Mouse (Mus musculus) adrenal gland, postnatal 10 days (tissue): ENCODE results near the gene Trmt6. TPM values are rescaled to one million over a fixed set of nuclear protein-coding genes. Genes with fewer than 3 reads are reported as not detected.

Experiments used
- DNase-seq: peaks from one replicate; pipeline ENCODE4 v3.0.0; 2021; ENCODE audit warnings: mixed read lengths
- long read RNA-seq, 2 experiments: library from polyadenylated mRNA; stranded (forward); transcript quantifications; one replicate each; pipeline ENCODE4 v2.0.0; 2021
- total RNA-seq, 2 experiments: library from RNA; stranded (reverse); gene quantifications; 2 replicates each; pipeline ENCODE4 v1.2.3; 2021

Gene Trmt6
- 10 to 100 TPM; 15.4 to 19.4 TPM for total RNA-seq
- long read RNA-seq, experiment 1, transcript Trmt6-201 (11 exons, 2,828 nt): major isoform, 18 of 31 reads
- long read RNA-seq, experiment 1, partial matches to known transcripts: 11 of 31 reads
- long read RNA-seq, experiment 1, other reads (novel, unspliced or antisense): 1 of 31 reads
- long read RNA-seq, experiment 2, transcript Trmt6-201 (11 exons, 2,828 nt): major isoform, 16 of 19 reads
- long read RNA-seq, experiment 2, partial matches to known transcripts: 1 of 19 reads
- long read RNA-seq, experiment 2, other reads (novel, unspliced or antisense): 1 of 19 reads

DNA sequence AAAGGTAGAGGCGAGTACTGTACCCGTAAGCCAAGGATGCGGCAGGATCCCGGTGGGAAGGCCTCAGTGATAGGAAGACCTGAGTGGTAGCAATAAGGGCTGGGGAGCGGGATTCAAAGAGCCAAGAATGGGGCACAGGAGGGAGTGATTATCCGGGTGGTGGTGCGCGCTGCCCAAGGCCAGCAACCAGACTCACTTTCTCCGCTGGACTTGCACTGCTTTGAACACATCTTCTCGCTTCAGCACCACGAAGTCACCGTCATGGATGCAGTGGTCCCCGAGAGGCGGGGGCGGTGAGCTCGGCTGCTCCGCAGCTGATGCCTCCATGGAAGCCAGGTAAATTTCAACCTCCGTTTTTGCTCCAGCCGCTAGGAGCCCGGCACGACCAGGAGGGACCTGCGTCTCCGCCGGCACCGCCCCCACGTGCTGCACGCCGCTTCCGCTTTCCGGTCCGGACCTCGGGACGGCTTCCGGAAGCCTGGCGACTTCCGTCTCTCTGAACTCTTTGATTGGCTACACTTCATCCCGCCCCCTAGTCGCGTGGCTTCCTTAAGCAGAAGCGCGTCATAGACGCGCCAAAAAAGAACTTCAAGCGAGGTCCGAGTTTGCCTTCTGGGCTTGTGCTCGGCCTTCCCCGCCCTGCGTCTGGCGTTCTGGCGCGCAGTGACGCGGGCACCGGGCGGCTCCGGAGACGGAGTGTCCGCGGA is at the start of gene Trmt6, which contains the start of gene Mcm8:
Gene Trmt6 (minus strand): TSS at position 448 of the 707 bp plus-strand sequence.
Gene Mcm8 (plus strand): TSS at position 534 of the 707 bp plus-strand sequence.
- DNase-seq: peak; percentile 94

DNA sequence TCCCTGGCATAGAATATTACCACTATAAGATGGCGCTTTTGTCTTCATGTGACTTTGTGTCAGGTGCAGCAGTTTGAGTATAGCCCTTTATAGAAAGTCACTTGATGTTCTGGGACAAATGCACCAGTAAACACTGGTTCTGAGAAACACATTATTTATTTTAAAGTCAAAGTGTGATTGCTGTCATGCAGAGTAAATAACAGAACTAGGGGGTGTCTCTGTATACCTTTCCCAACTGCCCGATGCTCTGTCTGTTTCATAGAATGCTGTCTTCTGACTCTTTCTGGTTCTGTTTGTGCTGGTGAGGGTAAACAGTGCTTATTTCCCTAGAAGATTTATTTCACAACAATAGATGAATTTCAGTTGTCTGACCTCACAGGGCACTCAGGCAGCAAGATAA is 47.5 kb upstream of the Trmt6 start:
- no peak for DNase-seq

DNA sequence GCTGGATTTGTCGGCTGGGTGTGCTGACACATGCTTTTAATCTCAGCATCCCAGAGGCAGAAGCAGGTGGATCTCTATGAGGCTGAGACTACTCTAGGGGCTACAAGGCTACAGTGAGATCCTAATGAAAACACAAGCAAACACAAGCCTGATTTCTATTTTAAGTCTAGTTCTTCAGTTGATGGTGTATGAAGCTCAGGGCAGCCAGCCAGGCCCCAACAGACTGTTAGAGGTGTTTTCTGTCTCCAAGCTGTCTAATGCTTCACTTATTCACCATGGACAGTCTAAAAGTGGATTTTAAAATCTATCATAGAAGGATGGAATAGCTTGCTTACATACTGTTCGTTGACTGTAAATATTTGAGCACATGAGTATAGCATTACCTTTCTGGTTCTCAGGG is 45.6 kb upstream of the Trmt6 start:
- no peak for DNase-seq

DNA sequence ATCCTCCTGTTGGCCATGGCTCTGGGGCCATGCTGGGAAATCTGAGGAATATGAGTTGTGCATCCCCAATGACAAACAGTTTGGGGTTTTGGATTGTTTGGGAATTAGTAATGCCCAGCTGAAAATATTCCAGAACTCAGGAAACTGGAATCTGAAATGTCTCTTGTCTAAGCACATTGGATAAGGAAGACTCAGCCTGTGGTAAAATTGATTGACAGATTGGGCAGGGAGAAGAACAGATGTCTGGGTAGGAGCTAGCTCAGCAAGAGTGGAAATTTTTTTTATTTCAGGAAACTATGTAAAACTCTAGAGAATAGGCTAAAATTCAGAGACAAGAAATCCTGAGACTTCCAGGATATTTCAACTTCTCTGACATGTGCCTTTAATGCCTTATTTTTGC is 44.6 kb upstream of the Trmt6 start:
- no peak for DNase-seq

DNA sequence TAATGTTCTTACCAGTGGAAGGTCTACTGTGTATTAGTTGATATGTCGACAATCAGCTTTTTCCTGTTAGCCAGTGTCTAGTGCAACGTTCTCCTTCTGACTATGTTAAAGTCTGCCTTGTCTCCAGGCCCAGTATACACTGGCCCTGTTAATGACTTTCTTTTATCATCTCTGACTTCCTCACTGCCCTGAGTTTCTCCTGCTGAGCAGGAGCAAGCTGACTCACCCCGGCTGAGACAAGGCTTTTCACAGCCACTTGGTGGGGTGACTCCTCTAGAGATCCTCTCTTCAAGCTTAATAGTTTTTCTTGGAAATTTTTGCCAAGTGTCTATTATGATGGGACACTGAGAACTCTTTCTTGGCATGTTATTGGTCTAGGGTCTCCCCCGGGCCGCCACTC is 40.5 kb upstream of the Trmt6 start:
- peak; percentile 19 for DNase-seq

DNA sequence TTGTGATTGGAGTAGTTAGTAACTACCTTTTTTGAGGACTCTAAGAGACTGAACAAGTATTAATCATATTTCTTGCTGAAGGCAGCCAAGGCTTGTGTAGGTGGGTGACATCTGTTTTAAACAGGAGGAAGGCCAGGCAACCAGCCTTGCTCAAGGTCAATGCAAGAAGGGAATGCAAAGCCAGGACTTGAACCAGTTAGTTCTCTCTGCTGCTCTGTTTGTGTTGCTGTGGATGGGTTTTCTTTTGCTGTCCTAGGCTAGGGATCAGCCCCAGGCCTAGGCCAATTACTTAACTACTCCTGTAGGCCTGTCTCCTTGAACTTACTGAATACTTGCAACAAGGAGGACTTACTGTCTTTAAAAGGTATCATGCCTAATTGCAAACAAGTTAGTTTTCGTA is 37.2 kb upstream of the Trmt6 start:
- no peak for DNase-seq

DNA sequence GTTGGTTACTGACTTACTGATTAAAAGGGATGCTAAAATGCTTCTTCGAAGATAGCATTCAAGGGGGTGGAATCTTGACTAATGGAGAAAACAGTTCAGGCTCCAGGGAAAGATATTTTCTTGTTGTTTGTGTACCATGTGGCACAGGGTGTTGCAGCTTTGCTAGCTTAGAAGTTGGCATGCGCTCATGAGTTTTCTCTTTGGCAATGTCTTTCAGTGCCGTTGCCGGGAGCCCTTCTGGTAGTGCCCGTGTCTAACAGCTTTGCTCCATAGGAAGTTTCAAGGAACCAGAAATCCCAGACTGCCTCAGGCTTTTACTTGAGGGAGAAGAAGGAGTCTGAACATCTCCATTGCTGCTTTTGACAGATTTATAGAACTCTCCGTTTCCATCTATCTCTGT is 33.3 kb upstream of the Trmt6 start:
- DNase-seq: peak; percentile 51

DNA sequence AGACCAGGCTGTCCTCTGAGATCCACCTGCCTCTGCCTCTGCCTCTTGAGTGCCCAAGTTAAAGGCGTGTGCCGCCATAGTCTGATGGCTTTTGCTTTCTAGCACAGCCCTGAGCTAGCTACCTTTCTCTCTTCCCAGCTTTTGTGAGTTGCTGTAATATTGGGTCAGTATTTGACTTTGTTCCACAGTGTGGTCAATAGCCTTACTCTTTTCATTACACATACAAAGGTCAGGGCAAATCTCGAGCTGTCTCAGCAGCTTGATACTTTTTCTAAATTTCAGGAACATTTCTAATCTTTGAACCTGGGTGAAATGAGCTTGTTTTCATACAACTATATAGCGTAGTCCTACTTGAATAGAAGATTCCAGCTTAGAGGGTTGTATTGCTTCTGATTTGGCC is 32.5 kb upstream of the Trmt6 start:
- DNase-seq: no peak

DNA sequence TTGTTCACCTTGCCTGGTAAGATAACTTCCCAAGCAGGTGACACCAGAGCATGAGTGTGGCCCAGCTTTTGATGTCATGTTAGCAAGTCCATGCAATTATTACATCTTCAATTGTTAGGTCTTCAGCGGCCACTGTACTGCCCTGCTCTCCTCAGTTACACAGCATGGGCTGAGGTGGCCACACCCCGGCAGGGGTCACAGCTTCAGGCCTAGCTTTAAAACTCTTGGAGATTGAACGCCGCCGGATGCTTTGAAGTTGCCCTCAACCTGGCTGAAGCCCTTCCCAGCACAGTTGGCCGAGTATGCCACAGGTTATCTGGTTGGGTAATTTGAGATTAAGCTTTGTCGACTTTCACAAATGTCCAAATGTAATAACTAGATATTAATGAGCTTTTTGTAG is 31.7 kb upstream of the Trmt6 start:
- DNase-seq: peak; percentile 56

DNA sequence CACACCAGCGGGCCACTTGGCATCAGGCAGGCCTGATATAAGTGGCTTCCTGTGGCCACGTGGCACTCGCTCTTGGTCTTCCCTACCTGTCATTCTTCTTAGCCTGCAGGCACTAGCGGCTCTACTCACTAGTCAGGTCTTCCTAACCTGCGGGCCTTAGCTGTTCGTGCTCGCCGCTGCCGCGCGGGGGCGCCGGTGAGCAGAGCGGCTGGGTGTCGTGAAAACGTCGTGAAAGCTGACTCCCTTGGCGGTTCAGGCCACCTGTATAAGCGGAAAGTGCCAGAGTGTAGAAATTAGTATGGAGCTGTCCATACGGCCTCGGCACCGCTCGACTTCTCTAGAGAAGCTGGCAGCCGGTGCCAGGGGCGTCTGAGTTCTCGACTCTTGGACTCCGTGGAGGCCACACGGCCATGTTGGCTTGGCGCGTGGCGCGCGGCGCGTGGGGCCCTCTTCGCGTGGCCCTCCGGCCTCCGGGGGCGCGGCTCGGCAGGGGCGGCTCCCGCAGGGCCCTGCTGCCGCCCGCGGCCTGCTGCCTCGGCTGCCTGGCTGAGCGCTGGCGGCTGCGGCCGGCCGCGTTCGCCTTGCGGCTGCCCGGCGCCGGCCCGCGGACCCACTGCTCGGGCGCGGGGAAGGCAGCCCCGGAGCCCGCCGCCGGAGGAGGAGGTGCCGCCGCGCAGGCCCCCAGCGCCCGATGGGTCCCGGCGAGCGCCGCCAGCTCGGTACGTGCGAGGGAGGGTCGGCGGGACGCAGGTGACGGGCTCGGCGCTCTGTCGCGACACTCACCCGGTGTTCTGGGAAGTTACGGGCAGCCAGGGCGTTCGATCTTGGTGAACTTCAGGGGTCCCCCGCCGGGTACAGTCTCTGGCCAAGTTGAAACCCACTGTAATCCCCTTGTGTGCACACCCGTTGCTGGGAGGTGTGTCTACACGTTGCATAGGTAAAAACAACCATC is 30.8 kb upstream of the Trmt6 start, which contains the start of gene Crls1:
Gene Crls1 (plus strand): TSS at position 260 of the 952 bp plus-strand sequence.
- peak; percentile 98 for DNase-seq

DNA sequence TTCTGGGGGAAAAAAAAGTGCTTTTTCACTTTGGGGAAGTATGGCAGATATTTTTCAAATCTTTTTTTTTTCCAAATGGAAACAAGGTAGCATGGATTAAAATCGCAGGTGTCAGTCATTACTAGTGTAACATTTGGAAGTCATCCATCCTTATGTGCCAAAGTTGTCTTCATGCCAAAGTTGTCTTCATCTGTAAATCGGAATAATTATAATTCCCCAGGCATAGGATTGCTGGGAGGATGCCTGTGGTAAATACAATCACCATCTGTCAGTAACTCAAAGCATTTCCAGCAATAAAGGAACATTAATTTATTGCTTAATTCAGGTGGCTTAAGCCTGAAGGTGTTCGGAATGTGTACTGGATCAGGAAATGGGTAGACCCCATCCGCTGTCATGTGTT is 25.2 kb upstream of the Trmt6 start:
- no peak for DNase-seq

DNA sequence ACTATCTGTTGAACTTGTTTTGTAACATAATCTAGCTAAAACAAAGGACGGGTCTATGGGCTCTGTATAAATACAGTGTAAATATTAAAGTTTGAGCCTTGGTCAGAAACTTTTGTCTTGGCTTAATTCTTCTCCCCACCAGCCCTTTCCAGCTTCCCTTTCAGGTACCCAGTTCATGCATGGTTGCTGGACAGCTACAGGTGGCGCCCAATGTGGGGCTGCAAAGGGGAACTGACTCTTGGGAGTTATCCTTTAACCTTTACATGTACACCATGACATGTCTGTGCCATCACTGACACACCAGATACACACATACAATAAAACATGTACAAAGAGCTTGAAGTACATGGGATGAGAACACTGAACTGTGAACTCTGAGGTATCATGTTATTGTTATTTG is 12.9 kb downstream of the Trmt6 start:
- DNase-seq: no peak

DNA sequence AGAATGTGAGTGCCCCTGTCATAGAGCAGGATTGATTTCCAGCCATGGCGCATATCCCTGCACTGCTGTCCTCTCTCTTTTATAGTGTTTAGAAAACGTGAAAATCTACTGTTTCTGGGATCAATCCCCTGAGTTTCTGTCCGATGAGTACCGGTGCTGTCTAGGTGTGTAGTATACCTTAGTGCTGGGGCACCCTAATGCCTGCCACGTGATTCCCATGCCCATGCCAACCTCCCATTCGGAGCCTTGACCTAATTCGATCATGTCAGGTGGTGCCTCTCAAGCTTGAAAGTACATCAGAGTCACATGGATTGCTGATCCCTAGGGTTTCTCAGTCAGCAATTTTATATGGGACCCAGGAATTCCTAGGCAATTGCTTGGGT is 21.7 kb downstream of the Trmt6 start:
- no peak for DNase-seq

DNA sequence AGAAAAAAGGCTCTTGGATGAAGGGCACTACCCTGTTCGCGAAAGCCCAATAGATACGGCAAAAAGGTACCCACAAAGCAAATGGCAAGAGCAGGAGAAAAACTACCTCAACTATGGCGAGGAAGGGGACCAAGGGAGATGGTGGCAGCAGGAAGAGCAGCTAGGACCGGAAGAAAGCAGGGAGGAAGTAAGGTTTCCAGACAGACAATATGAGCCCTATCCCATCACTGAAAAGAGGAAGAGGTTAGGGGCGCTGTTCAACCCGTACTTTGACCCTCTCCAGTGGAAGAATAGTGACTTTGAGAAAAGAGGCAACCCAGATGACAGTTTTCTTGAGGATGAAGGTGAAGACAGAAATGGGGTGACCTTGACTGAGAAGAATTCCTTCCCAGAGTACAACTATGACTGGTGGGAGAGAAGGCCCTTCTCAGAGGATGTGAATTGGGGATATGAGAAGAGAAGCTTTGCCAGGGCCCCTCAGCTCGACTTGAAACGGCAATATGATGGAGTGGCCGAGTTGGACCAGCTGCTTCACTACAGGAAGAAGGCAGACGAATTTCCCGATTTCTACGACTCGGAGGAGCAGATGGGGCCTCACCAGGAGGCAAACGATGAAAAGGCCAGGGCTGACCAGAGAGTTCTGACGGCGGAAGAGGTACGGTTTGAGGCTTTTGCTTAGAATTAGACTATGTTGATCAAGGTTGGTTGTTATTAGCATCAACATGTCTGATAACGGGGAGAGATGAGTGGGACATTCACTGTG is 22.2 kb downstream of the Trmt6 start:
- DNase-seq: no peak

DNA sequence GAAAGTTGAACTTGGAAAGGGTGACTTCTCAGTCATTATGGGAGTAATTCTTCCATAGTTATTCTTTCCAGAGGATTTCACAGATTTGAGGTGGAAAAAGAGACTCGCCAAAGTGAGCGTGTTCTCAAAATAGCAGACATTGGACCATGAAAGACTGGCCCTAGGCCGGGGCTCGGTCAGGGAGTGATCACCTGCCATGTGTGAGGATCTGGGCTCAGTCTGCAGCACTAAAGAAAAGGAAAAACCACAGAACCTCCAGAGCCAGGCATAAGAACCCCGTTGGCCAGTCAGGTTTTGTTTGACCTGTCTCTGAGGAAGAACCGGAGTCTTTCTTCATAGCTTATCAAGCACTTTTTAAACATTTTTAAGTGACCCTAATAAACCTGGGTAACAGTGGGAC is 31.8 kb downstream of the Trmt6 start:
- DNase-seq: no peak

DNA sequence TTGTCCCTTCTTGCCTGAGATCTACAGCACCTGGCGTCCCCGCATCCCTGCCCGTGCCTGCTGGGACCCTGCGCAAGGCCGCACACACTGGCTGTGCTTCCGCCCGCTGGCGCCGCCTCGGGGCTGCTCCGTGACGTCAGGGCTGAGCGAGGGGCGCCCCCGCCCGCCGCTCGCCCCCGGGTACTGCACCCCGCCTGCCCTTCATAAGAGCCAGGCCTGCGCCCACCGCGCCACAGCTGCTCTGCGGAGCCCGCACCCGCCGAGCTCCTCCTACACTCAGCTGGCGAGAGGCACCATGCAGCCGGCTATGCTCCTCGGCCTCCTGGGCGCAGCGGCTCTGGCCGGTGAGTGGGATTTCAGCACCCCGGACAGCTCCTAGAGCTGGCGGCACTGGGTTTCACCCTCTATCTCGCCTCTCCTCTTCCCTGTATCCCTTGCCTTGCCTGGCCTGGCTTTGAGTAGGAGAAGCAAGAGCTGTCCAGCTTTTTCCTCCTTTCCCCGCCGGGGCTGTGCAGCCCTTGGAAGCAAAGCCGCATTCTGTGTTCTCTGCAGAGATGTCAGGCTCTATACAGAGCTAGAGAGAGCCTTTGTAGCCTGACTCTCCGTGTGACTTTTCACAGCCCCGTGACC is 34.3 kb downstream of the Trmt6 start:
- peak; percentile 98 for DNase-seq

DNA sequence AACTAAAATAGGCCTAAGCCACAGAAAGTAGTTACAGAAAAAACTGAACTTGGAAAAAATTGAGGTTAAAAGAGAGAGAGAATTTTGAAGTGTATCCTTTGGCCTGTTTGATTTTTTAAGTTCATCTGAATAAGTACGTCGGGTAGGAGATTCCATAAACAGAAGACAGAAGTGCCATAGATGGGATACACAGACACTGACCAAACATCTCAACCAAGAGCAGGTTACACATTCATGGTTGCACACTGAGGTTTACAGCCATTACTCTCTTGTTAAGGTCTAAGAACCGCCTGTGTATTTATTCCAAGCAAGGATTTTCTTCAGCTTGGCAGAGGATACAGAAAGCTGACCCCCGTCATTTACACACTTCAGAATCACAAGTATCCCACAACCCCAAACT is 34.9 kb downstream of the Trmt6 start, which contains the start of gene Chgb:
Gene Chgb (plus strand): TSS at position 301 of the 400 bp plus-strand sequence.
- no peak for DNase-seq

DNA sequence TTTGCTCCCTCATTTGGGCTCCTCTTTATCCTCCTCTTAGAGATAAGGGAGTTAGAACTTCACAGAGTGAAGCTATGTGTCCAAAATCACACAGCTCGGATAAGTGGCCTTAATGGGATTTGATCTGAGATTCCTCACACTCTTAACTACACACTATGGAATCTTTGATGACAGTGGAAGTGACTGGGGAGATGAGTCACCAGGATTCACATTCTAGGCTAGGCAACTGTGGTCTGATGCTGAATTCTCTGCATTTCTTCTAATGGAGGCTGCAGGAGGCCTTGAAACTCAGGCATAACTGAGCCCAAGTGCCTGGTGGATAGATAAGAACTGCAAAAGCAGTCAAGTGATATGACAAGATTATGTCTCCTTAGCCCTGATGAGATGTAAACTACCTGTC is 45.0 kb downstream of the Trmt6 start:
- no peak for DNase-seq

DNA sequence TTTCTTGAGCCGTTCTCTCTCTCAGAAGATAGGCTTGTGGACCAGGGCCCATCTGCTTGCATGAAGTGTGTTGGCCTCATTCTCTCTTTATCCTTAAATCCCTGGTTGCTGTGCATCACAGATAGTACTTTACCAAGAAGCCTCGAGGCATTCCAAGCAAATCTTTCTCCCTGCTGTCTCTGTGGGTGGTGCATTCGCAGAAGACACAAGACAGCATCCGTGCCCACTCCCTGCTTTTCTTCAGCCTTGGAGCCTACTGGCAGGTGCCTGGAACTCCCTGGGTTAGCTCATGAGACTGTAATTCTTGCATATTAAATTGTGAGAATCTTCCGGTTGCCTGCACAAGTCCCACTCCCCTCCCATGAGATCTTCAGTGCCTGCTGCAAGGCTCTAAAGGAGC is 57.9 kb downstream of the Trmt6 start:
- DNase-seq: no peak
